Mouse (Mus musculus) midbrain, embryonic 14.5 days (tissue): ENCODE measurements around the gene Atg16l1. TPM values are rescaled to one million over a fixed set of nuclear protein-coding genes. Genes with fewer than 3 reads are reported as not detected.

Experiments used
- ATAC-seq: fragments of 200-750 bp; cut with Nextera tagmentation; 2 replicates; pipeline ENCODE4 v1.8.0; 2017; ENCODE audit warnings: moderate number of reproducible peaks, moderate library complexity; ENCODE audit not compliant: low FRiP score, low TSS enrichment
- DNase-seq: peaks from one replicate; pipeline ENCODE4 v3.0.0-alpha.2; 2015
- H3K27ac ChIP-seq: fragments of 300-500 bp; sonication (generic); replicated peaks from 2 replicates; pipeline ENCODE4 v1.5.1; 2014; ENCODE audit warnings: mild to moderate bottlenecking, low read depth, low read length, moderate library complexity
- H3K27me3 ChIP-seq: fragments of 300-500 bp; sonication (generic); 2 replicates; pipeline ENCODE4 v1.6.1; 2014; ENCODE audit warnings: low read length, control low read depth, mixed read lengths; ENCODE audit not compliant: control insufficient read depth, insufficient read depth
- H3K36me3 ChIP-seq: fragments of 300-500 bp; sonication (generic); 2 replicates; pipeline ENCODE4 v1.6.1; 2014; ENCODE audit warnings: low read length, control low read depth; ENCODE audit not compliant: control insufficient read depth, insufficient read depth
- H3K4me1 ChIP-seq: fragments of 300-500 bp; sonication (generic); 2 replicates; pipeline ENCODE4 v1.6.1; 2014; ENCODE audit warnings: mild to moderate bottlenecking, antibody characterized with exemption, low read length, control low read depth; ENCODE audit not compliant: control insufficient read depth, insufficient read depth
- H3K4me2 ChIP-seq: fragments of 300-500 bp; sonication (generic); 2 replicates; pipeline ENCODE4 v1.6.1; 2014; ENCODE audit warnings: mild to moderate bottlenecking, low read length, moderate library complexity
- H3K4me3 ChIP-seq: fragments of 300-500 bp; sonication (generic); replicated peaks from 2 replicates; pipeline ENCODE4 v1.5.1; 2014; ENCODE audit warnings: low read depth, low read length
- H3K9ac ChIP-seq: fragments of 300-500 bp; sonication (generic); replicated peaks from 2 replicates; pipeline ENCODE4 v1.6.1; 2014; ENCODE audit warnings: mild to moderate bottlenecking, low read length, moderate library complexity
- H3K9me3 ChIP-seq: fragments of 300-500 bp; sonication (generic); 2 replicates; pipeline ENCODE4 v1.6.1; 2016; ENCODE audit warnings: low read length, control low read depth, mixed read lengths; ENCODE audit not compliant: control insufficient read depth
- WGBS: fragments of 180-500 bp; shearing (Covaris S2); extraction: QIAGEN DNeasy Blood & Tissue Kit; methylation state at CpG from one replicate; pipeline ENCODE4 v1.1.7; 2014; 5-methylcytosine and 5-hydroxymethylcytosine counted together
- polyA plus RNA-seq: library from polyadenylated mRNA; unstranded; fragments of >200 nt; fragmentation: Nextera tagmentation; extraction: Ambion mirVana; gene quantifications from 2 replicates; pipeline ENCODE4 v1.2.1, GENCODE M21; 2014

The Atg16l1 gene
- polyA plus RNA-seq, 1 experiment from 2014 or later = 77.2 TPM

- H3K27me3 ChIP-seq = no peaks in the 10 kb centered on the region
- H3K4me1 ChIP-seq = no peaks in the 10 kb centered on the region
- no peaks in the 10 kb centered on the region for H3K9me3 ChIP-seq
- DNase-seq (no peak), ATAC-seq (no peak)
- H3K27ac ChIP-seq = no peak overlapping the region
- H3K4me2 ChIP-seq = no peak overlapping the region
- 76% methylated on average over 4 of the region's 4 CpGs for WGBS
- no peak overlapping the region for H3K4me3 ChIP-seq
- no peak overlapping the region for H3K9ac ChIP-seq
- no peaks in the 10 kb centered on the region for H3K36me3 ChIP-seq
Measured at GRCm38 (mm10) chr1:87723351-87723750, 32.3 kb upstream of the Atg16l1 start.

GRCm38 (mm10) chr1:87729070-87729469 lies 26.6 kb upstream of the Atg16l1 start:
- Histone ChIP-seq H3K27me3 (no peaks in the 10 kb centered on the region), H3K9ac (no peak overlapping the region), H3K4me1 (no peaks in the 10 kb centered on the region), H3K4me3 (no peak overlapping the region), H3K36me3 (no peaks in the 10 kb centered on the region), H3K4me2 (no peak overlapping the region), H3K27ac (no peak overlapping the region), H3K9me3 (no peaks in the 10 kb centered on the region)
- no peak for ATAC-seq
- 76% methylated on average over 2 of the region's 2 CpGs for WGBS
- DNase-seq = no peak

GRCm38 (mm10) chr1:87729850-87730249 lies 25.8 kb upstream of the Atg16l1 start:
- H3K4me2 ChIP-seq = no peak overlapping the region
- H3K9me3 ChIP-seq = no peaks in the 10 kb centered on the region
- no peak overlapping the region for H3K9ac ChIP-seq
- H3K27ac ChIP-seq = no peak overlapping the region
- H3K4me3 ChIP-seq = no peak overlapping the region
- WGBS = 81% methylated on average over 6 of the region's 6 CpGs
- no peaks in the 10 kb centered on the region for H3K4me1 ChIP-seq
- no peaks in the 10 kb centered on the region for H3K36me3 ChIP-seq
- DNase-seq = no peak
- no peaks in the 10 kb centered on the region for H3K27me3 ChIP-seq
- ATAC-seq = no peak

- Histone ChIP-seq H3K9me3 (no peaks in the 10 kb centered on the region), H3K4me2 (no peak overlapping the region), H3K27me3 (no peaks in the 10 kb centered on the region), H3K36me3 (no peaks in the 10 kb centered on the region), H3K4me3 (no peak overlapping the region), H3K27ac (no peak overlapping the region), H3K9ac (no peak overlapping the region), H3K4me1 (no peaks in the 10 kb centered on the region)
- no peak for DNase-seq
- no peak for ATAC-seq
- WGBS = 89% methylated on average over 7 of the region's 7 CpGs
Measured at GRCm38 (mm10) chr1:87730271-87730670, 25.4 kb upstream of the Atg16l1 start.

- 88% methylated on average over 5 of the region's 5 CpGs for WGBS
- H3K36me3 ChIP-seq = no peaks in the 10 kb centered on the region
- H3K27ac ChIP-seq = no peak overlapping the region
- no peak overlapping the region for H3K4me3 ChIP-seq
- H3K9ac ChIP-seq = no peak overlapping the region
- H3K27me3 ChIP-seq = no peaks in the 10 kb centered on the region
- ATAC-seq (no peak), DNase-seq (no peak)
- H3K4me1 ChIP-seq = no peaks in the 10 kb centered on the region
- no peaks in the 10 kb centered on the region for H3K9me3 ChIP-seq
- no peak overlapping the region for H3K4me2 ChIP-seq
Measured at GRCm38 (mm10) chr1:87733212-87733611, 22.5 kb upstream of the Atg16l1 start.

GRCm38 (mm10) chr1:87734153-87734552 lies 21.5 kb upstream of the Atg16l1 start:
- H3K36me3 ChIP-seq = no peaks in the 10 kb centered on the region
- WGBS = 86% methylated on average over 3 of the region's 3 CpGs
- H3K27me3 ChIP-seq = no peaks in the 10 kb centered on the region
- H3K4me1 ChIP-seq = no peaks in the 10 kb centered on the region
- H3K4me2 ChIP-seq = no peak overlapping the region
- H3K9ac ChIP-seq = no peak overlapping the region
- DNase-seq = no peak
- no peak for ATAC-seq
- H3K9me3 ChIP-seq = no peaks in the 10 kb centered on the region
- H3K4me3 ChIP-seq = no peak overlapping the region
- H3K27ac ChIP-seq = no peak overlapping the region

- no peak overlapping the region for H3K4me2 ChIP-seq
- ATAC-seq (no peak), DNase-seq (no peak)
- H3K9ac ChIP-seq = no peak overlapping the region
- H3K4me3 ChIP-seq = no peak overlapping the region
- H3K4me1 ChIP-seq = no peaks in the 10 kb centered on the region
- no peaks in the 10 kb centered on the region for H3K36me3 ChIP-seq
- H3K27ac ChIP-seq = no peak overlapping the region
- no peaks in the 10 kb centered on the region for H3K9me3 ChIP-seq
- no peaks in the 10 kb centered on the region for H3K27me3 ChIP-seq
- 84% methylated on average over 6 of the region's 6 CpGs for WGBS
Measured at GRCm38 (mm10) chr1:87740584-87741290, 14.9 kb upstream of the Atg16l1 start.

GRCm38 (mm10) chr1:87749360-87749973 lies 6.2 kb upstream of the Atg16l1 start:
- no peak overlapping the region for H3K4me3 ChIP-seq
- no peaks in the 10 kb centered on the region for H3K27me3 ChIP-seq
- DNase-seq (no peak), ATAC-seq (no peak)
- H3K27ac ChIP-seq = no peak overlapping the region
- no peaks in the 10 kb centered on the region for H3K36me3 ChIP-seq
- H3K4me1 ChIP-seq = no peaks in the 10 kb centered on the region
- no peak overlapping the region for H3K4me2 ChIP-seq
- H3K9me3 ChIP-seq = no peaks in the 10 kb centered on the region
- no peak overlapping the region for H3K9ac ChIP-seq

- ATAC-seq (no peak), DNase-seq (no peak)
- H3K36me3 ChIP-seq = peaks cover 92% of the 10 kb centered on the region
- H3K9me3 ChIP-seq = no peaks in the 10 kb centered on the region
- H3K4me1 ChIP-seq = no peaks in the 10 kb centered on the region
- no peaks in the 10 kb centered on the region for H3K27me3 ChIP-seq
- no peak overlapping the region for H3K9ac ChIP-seq
- H3K27ac ChIP-seq = no peak overlapping the region
- H3K4me3 ChIP-seq = no peak overlapping the region
- 93% methylated on average over 3 of the region's 3 CpGs for WGBS
- no peak overlapping the region for H3K4me2 ChIP-seq
Measured at GRCm38 (mm10) chr1:87763821-87764220, 8.2 kb downstream of the Atg16l1 start.
